Mouse (Mus musculus) myocyte (in vitro differentiated cells): ENCODE data around the gene Mfap2.

ENCODE experiments used
- CEBPB ChIP-seq: IDR thresholded peaks from 2 replicates; pipeline ENCODE4 v1.6.1; 2011; ENCODE audit warnings: mild to moderate bottlenecking, moderate library complexity; ENCODE audit not compliant: poor library complexity, insufficient read depth, severe bottlenecking
- E2F4 ChIP-seq: IDR thresholded peaks from one replicate; pipeline ENCODE4 v1.6.1; 2011; ENCODE audit warnings: mild to moderate bottlenecking, control low read depth, moderate library complexity; ENCODE audit not compliant: insufficient read depth
- MAX ChIP-seq: IDR thresholded peaks from one replicate; pipeline ENCODE4 v1.6.1; 2011; ENCODE audit warnings: low read depth, mild to moderate bottlenecking, control low read depth
- MYOD1 ChIP-seq, 3 experiments: IDR thresholded peaks; one replicate each; pipeline ENCODE4 v1.6.1; 2011; ENCODE audit warnings: control low read depth in 2 of 3, low read depth in 2 of 3, mild to moderate bottlenecking in 2 of 3, moderate library complexity in 1 of 3; ENCODE audit not compliant: insufficient read length in 2 of 3, control insufficient read depth in 1 of 3
- POLR2A ChIP-seq: IDR thresholded peaks from one replicate; pipeline ENCODE4 v1.6.1; 2011; ENCODE audit warnings: low read depth, mild to moderate bottlenecking, control low read depth, moderate library complexity; ENCODE audit not compliant: insufficient read length
- TCF12 ChIP-seq: IDR thresholded peaks from one replicate; pipeline ENCODE4 v1.6.1; 2011; ENCODE audit warnings: mild to moderate bottlenecking, control low read depth; ENCODE audit not compliant: poor library complexity, insufficient read depth, severe bottlenecking
- TCF3 ChIP-seq: IDR thresholded peaks from one replicate; pipeline ENCODE4 v1.6.1; 2011; ENCODE audit warnings: low read depth, control low read depth; ENCODE audit not compliant: insufficient read length

DNA sequence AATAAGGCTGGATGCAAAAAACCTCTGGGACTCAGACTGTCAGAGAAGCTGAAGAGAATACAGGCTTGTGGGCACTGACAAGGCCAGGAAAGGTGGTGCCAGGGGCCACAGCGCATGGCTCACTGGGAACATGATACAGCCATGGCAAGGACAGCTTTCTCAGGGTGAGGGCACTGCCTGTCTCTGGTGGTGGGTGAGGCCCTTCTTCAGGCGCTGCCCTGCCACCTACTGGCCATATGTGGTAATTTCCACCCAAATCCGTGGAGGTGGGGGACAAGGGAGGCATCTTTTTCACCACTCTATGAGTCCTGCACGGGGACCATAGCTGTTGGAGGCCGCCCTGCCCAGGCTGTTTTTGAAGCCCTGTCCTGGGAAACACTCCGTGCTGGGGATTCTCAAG lies 21.5 kb downstream of the Mfap2 start:
- TF ChIP-seq POLR2A, result no peak
- TF ChIP-seq TCF12, result no peak
- no peak for TF ChIP-seq TCF3
- TF ChIP-seq CEBPB, result no peak
- TF ChIP-seq E2F4, result no peak
- TF ChIP-seq MYOD1 (IDR thresholded peaks at IDR 0.05; ENCODE audit: control insufficient read depth in 1 of 3, insufficient read length in 2 of 3, low read depth in 2 of 3), result no peak
- TF ChIP-seq MAX, result no peak
